Mouse (Mus musculus) heart, embryonic 11.5 days (tissue): ENCODE data around the gene Gm5108. TPM values are rescaled to one million over a fixed set of nuclear protein-coding genes. Genes with fewer than 3 reads are reported as not detected.

ENCODE experiments used
- ATAC-seq: fragments of 200-750 bp; cut with Nextera tagmentation; replicated peaks from 2 replicates; pipeline ENCODE4 v1.8.0; 2017; ENCODE audit warnings: moderate library complexity; ENCODE audit not compliant: insufficient number of reproducible peaks, low FRiP score, low TSS enrichment
- H3K27ac ChIP-seq: fragments of 300-500 bp; sonication (generic); 2 replicates; pipeline ENCODE4 v1.5.1; 2014; ENCODE audit warnings: mild to moderate bottlenecking, low read depth, low read length
- H3K27me3 ChIP-seq: fragments of 300-500 bp; sonication (generic); 2 replicates; pipeline ENCODE4 v1.6.1; 2014; ENCODE audit warnings: mild to moderate bottlenecking, low read length, mixed read lengths; ENCODE audit not compliant: control insufficient read depth, insufficient read depth
- H3K36me3 ChIP-seq: fragments of 300-500 bp; sonication (generic); 2 replicates; pipeline ENCODE4 v1.6.1; 2014; ENCODE audit warnings: mild to moderate bottlenecking, low read length, moderate library complexity, mixed read lengths; ENCODE audit not compliant: control insufficient read depth, insufficient read depth
- H3K4me1 ChIP-seq: fragments of 300-500 bp; sonication (generic); 2 replicates; pipeline ENCODE4 v1.6.1; 2014; ENCODE audit warnings: low read length; ENCODE audit not compliant: control insufficient read depth, insufficient read depth
- H3K4me2 ChIP-seq: fragments of 300-500 bp; sonication (generic); 2 replicates; pipeline ENCODE4 v1.6.1; 2014; ENCODE audit warnings: mild to moderate bottlenecking, moderate library complexity
- H3K4me3 ChIP-seq: fragments of 300-500 bp; sonication (generic); 2 replicates; pipeline ENCODE4 v1.5.1; 2014; ENCODE audit warnings: low read depth, low read length
- H3K9ac ChIP-seq: fragments of 300-500 bp; sonication (generic); 2 replicates; pipeline ENCODE4 v1.6.1; 2014; ENCODE audit warnings: mild to moderate bottlenecking, low read depth, low read length, moderate library complexity
- H3K9me3 ChIP-seq: fragments of 300-500 bp; sonication (generic); replicated peaks from 2 replicates; pipeline ENCODE4 v1.6.1; 2016; ENCODE audit warnings: low read length; ENCODE audit not compliant: control insufficient read depth
- WGBS: fragments of 180-500 bp; shearing (Covaris S2); extraction: QIAGEN DNeasy Blood & Tissue Kit; methylation state at CpG from one replicate; pipeline ENCODE4 v1.1.7; 2014; ENCODE audit not compliant: insufficient replicate concordance; 5-methylcytosine and 5-hydroxymethylcytosine counted together
- polyA plus RNA-seq: library from polyadenylated mRNA; unstranded; fragments of >200 nt; fragmentation: Nextera tagmentation; extraction: Ambion mirVana; gene quantifications from 2 replicates; pipeline ENCODE4 v1.2.1, GENCODE M21; 2014

Gm5108 gene
- polyA plus RNA-seq, result not detected in 2 replicates

GRCm38 (mm10) chr5:67941369-67941768, at the start of gene Gm5108:
Gene Gm5108, plus strand, starts transcription at chr5:67941669.
- no peak within 1 kb of the TSS for H3K4me2 ChIP-seq
- no peak within 1 kb of the TSS for H3K9ac ChIP-seq
- no peak within 1 kb of the TSS for H3K27ac ChIP-seq
- no peak for ATAC-seq
- WGBS, result 83% methylated on average over 2 of the region's 2 CpGs
- no peaks in the 10 kb centered on the region for H3K27me3 ChIP-seq
- H3K4me1 ChIP-seq, result no peaks in the 10 kb centered on the region
- H3K4me3 ChIP-seq, result no peak within 1 kb of the TSS
- H3K36me3 ChIP-seq, result no peaks in the 10 kb centered on the region
- no peaks in the 10 kb centered on the region for H3K9me3 ChIP-seq

- Histone ChIP-seq H3K4me3 (no peak overlapping the region), H3K27me3 (no peaks in the 10 kb centered on the region), H3K4me2 (no peak overlapping the region), H3K36me3 (no peaks in the 10 kb centered on the region), H3K9me3 (no peaks in the 10 kb centered on the region), H3K27ac (no peak overlapping the region), H3K9ac (no peak overlapping the region), H3K4me1 (no peaks in the 10 kb centered on the region)
- 79% methylated on average over 1 of the region's 1 CpGs for WGBS
- no peak for ATAC-seq
These were observed 42.5 kb upstream of the Gm5108 start for GRCm38 (mm10) chr5:67898921-67899320.

DNA sequence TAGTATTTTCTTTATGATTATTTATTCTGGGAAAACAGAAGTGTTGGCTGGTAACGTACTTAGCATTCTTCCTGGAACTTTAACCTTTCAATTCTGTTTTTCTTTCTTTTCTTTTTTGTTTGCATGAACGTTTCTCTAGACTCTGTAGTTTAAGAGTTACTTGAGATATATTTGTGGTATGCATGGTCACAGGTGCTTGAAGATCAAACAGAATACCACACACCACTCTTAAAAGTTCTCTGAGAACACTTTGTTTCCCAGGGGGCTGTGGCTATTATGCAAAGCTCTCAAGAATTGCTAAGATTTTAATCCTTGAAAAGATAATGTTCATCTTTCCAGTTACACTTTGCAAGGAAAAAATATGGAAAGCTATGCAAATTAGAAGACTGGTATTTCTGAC, 36.9 kb upstream of the Gm5108 start:
- no peak overlapping the region for H3K27ac ChIP-seq
- 67% methylated on average over 2 of the region's 2 CpGs for WGBS
- H3K9ac ChIP-seq, result no peak overlapping the region
- H3K9me3 ChIP-seq, result no peaks in the 10 kb centered on the region
- no peaks in the 10 kb centered on the region for H3K4me1 ChIP-seq
- H3K4me2 ChIP-seq, result no peak overlapping the region
- H3K4me3 ChIP-seq, result no peak overlapping the region
- no peaks in the 10 kb centered on the region for H3K27me3 ChIP-seq
- no peak for ATAC-seq
- no peaks in the 10 kb centered on the region for H3K36me3 ChIP-seq

GRCm38 (mm10) chr5:67930584-67930983, 10.9 kb upstream of the Gm5108 start:
- Histone ChIP-seq H3K4me1 (no peaks in the 10 kb centered on the region), H3K36me3 (no peaks in the 10 kb centered on the region), H3K9me3 (no peaks in the 10 kb centered on the region), H3K9ac (no peak overlapping the region), H3K4me2 (no peak overlapping the region), H3K4me3 (no peak overlapping the region), H3K27me3 (no peaks in the 10 kb centered on the region), H3K27ac (no peak overlapping the region)
- 39% methylated on average over 4 of the region's 4 CpGs for WGBS
- no peak for ATAC-seq

GRCm38 (mm10) chr5:67931623-67932022, 9.8 kb upstream of the Gm5108 start:
- WGBS, result 38% methylated on average over 2 of the region's 2 CpGs
- H3K27ac ChIP-seq, result no peak overlapping the region
- ATAC-seq, result no peak

GRCm38 (mm10) chr5:67943199-67943598, 1.7 kb downstream of the Gm5108 start:
- H3K27ac ChIP-seq, result no peak overlapping the region
- no peaks in the 10 kb centered on the region for H3K4me1 ChIP-seq
- H3K36me3 ChIP-seq, result no peaks in the 10 kb centered on the region
- H3K4me3 ChIP-seq, result no peak overlapping the region
- H3K27me3 ChIP-seq, result no peaks in the 10 kb centered on the region
- no peaks in the 10 kb centered on the region for H3K9me3 ChIP-seq
- WGBS, result 46% methylated on average over 2 of the region's 2 CpGs
- no peak overlapping the region for H3K4me2 ChIP-seq
- no peak overlapping the region for H3K9ac ChIP-seq
- ATAC-seq, result no peak

More at GRCm38 (mm10) chr5:67931623-67932022, 9.8 kb upstream of the Gm5108 start:
- H3K4me1 ChIP-seq, result no peaks in the 10 kb centered on the region
- no peak overlapping the region for H3K4me3 ChIP-seq
- no peaks in the 10 kb centered on the region for H3K9me3 ChIP-seq
- H3K9ac ChIP-seq, result no peak overlapping the region
- no peaks in the 10 kb centered on the region for H3K36me3 ChIP-seq
- no peak overlapping the region for H3K4me2 ChIP-seq
- H3K27me3 ChIP-seq, result no peaks in the 10 kb centered on the region

GRCm38 (mm10) chr5:67944074-67944785, 2.8 kb downstream of the Gm5108 start:
- no peak overlapping the region for H3K4me2 ChIP-seq
- no peak overlapping the region for H3K27ac ChIP-seq
- no peak overlapping the region for H3K9ac ChIP-seq
- no peak overlapping the region for H3K4me3 ChIP-seq
- ATAC-seq, result no peak
- no peaks in the 10 kb centered on the region for H3K4me1 ChIP-seq
- WGBS, result 86% methylated on average over 1 of the region's 1 CpGs
- no peaks in the 10 kb centered on the region for H3K9me3 ChIP-seq
- no peaks in the 10 kb centered on the region for H3K36me3 ChIP-seq
- no peaks in the 10 kb centered on the region for H3K27me3 ChIP-seq

- no peaks in the 10 kb centered on the region for H3K4me1 ChIP-seq
- no peak for ATAC-seq
- no peaks in the 10 kb centered on the region for H3K27me3 ChIP-seq
- H3K36me3 ChIP-seq, result no peaks in the 10 kb centered on the region
- H3K4me3 ChIP-seq, result no peak within 1 kb of the TSS
- H3K9ac ChIP-seq, result no peak within 1 kb of the TSS
- 73% methylated on average over 5 of the region's 5 CpGs for WGBS
- H3K27ac ChIP-seq, result no peak within 1 kb of the TSS
- H3K4me2 ChIP-seq, result no peak within 1 kb of the TSS
- no peaks in the 10 kb centered on the region for H3K9me3 ChIP-seq
These were observed 4.9 kb downstream of the Gm5108 start, which contains the start of gene Gm21905 for GRCm38 (mm10) chr5:67946321-67946720. Gene Gm21905, minus strand, starts transcription at chr5:67946421.

DNA sequence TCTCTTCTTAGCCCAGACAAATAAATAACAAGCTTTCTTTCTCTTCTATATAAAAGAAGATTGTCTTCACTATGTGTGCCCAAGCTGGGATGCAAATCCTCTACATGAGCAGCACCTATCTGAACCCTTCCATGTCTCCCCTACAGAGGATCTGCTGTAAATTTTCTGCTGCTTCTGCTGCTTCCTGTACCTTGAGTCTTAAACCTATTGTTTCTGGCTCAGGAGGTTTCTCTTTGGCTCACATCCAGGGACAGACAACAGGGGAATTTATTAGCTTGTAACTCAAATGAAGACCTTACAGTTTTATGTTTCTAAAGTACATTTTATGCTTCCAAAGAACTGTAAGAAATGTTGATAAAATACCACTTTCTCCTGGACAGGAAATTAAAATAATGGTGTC, 5.5 kb downstream of the Gm5108 start:
- no peaks in the 10 kb centered on the region for H3K4me1 ChIP-seq
- no peaks in the 10 kb centered on the region for H3K27me3 ChIP-seq
- no peak overlapping the region for H3K27ac ChIP-seq
- no peak overlapping the region for H3K9ac ChIP-seq
- H3K9me3 ChIP-seq, result no peaks in the 10 kb centered on the region
- H3K36me3 ChIP-seq, result no peaks in the 10 kb centered on the region
- ATAC-seq, result no peak
- no peak overlapping the region for H3K4me3 ChIP-seq
- H3K4me2 ChIP-seq, result no peak overlapping the region
